Mouse (Mus musculus) spleen, postnatal 36 days (tissue): Measurements from ENCODE around the gene Tdgf1.
A peak's percentile ranks its signal among the peaks of the same experiment; 100 is the strongest.

Source experiments
- DNase-seq, 2 experiments: peaks; one replicate each; pipeline ENCODE4 v3.0.0; 2022; ENCODE audit warnings: low spot score in 2 of 2, mixed read lengths in 1 of 2

The Tdgf1 gene

GRCm38 (mm10) chr9:110945926-110946325 lies at the start of gene Tdgf1:
Tdgf1 (minus strand) TSS chr9:110946158.
- DNase-seq = no peak

GRCm38 (mm10) chr9:110994716-110995172 lies 48.8 kb upstream of the Tdgf1 start:
- DNase-seq = peak; percentile 84 to 85

- DNase-seq = no peak
These were observed 47.3 kb upstream of the Tdgf1 start for GRCm38 (mm10) chr9:110993281-110993709.

- no peak for DNase-seq
These were observed 44.2 kb upstream of the Tdgf1 start, which contains the start of gene Rtp3 for GRCm38 (mm10) chr9:110990204-110990603. Rtp3 (minus strand) TSS chr9:110990583.

GRCm38 (mm10) chr9:110989543-110989942 lies 43.6 kb upstream of the Tdgf1 start:
- no peak for DNase-seq

- DNase-seq = no peak
These were observed 43.2 kb upstream of the Tdgf1 start for GRCm38 (mm10) chr9:110989141-110989540.

GRCm38 (mm10) chr9:110988078-110988477 lies 42.1 kb upstream of the Tdgf1 start:
- no peak for DNase-seq

- DNase-seq = no peak
These were observed 41.4 kb upstream of the Tdgf1 start for GRCm38 (mm10) chr9:110987331-110987730.

GRCm38 (mm10) chr9:110985951-110986350 lies 40.0 kb upstream of the Tdgf1 start:
- DNase-seq = no peak

- no peak for DNase-seq
These were observed 39.6 kb upstream of the Tdgf1 start for GRCm38 (mm10) chr9:110985541-110985940.

GRCm38 (mm10) chr9:110984096-110984495 lies 38.1 kb upstream of the Tdgf1 start:
- DNase-seq = no peak

GRCm38 (mm10) chr9:110982351-110982750 lies 36.4 kb upstream of the Tdgf1 start:
- no peak for DNase-seq

- no peak for DNase-seq
These were observed 33.5 kb upstream of the Tdgf1 start for GRCm38 (mm10) chr9:110979411-110979810.

- DNase-seq = no peak
These were observed 19.9 kb upstream of the Tdgf1 start for GRCm38 (mm10) chr9:110965910-110966231.

GRCm38 (mm10) chr9:110965062-110965909 lies 19.3 kb upstream of the Tdgf1 start:
- peak in 1 of 2 experiments; percentile 8 for DNase-seq

GRCm38 (mm10) chr9:110963566-110964115 lies 17.7 kb upstream of the Tdgf1 start:
- no peak for DNase-seq

- DNase-seq = no peak
These were observed 15.4 kb upstream of the Tdgf1 start for GRCm38 (mm10) chr9:110961386-110961785.

- DNase-seq = no peak
These were observed 14.5 kb upstream of the Tdgf1 start for GRCm38 (mm10) chr9:110960230-110961149.

GRCm38 (mm10) chr9:110959669-110960068 lies 13.7 kb upstream of the Tdgf1 start:
- DNase-seq = no peak

- no peak for DNase-seq
These were observed 10.0 kb upstream of the Tdgf1 start for GRCm38 (mm10) chr9:110955962-110956361.

- DNase-seq = no peak
These were observed 8.9 kb upstream of the Tdgf1 start for GRCm38 (mm10) chr9:110954681-110955445.
